Mouse (Mus musculus) heart, embryonic 10.5 days (tissue): Measurements from ENCODE around the gene Atp1a3. TPM values are rescaled to one million over a fixed set of nuclear protein-coding genes. Genes with fewer than 3 reads are reported as not detected.

Source experiments
- DNase-seq: peaks from one replicate; pipeline ENCODE4 v3.0.0-alpha.2; 2017; ENCODE audit warnings: low spot score
- H3K27ac ChIP-seq: fragments of 300-500 bp; sonication (generic); 2 replicates; pipeline ENCODE4 v1.5.1; 2016; ENCODE audit warnings: mild to moderate bottlenecking
- H3K27me3 ChIP-seq: fragments of 300-500 bp; sonication (generic); 2 replicates; pipeline ENCODE4 v1.6.1; 2016; ENCODE audit warnings: mild to moderate bottlenecking; ENCODE audit not compliant: poor library complexity, insufficient read depth, severe bottlenecking
- H3K36me3 ChIP-seq: fragments of 300-500 bp; sonication (generic); 2 replicates; pipeline ENCODE4 v1.6.1; 2016; ENCODE audit warnings: mild to moderate bottlenecking, moderate library complexity
- H3K4me1 ChIP-seq: fragments of 300-500 bp; sonication (generic); 2 replicates; pipeline ENCODE4 v1.6.1; 2016; ENCODE audit warnings: mild to moderate bottlenecking
- H3K4me3 ChIP-seq: fragments of 300-500 bp; sonication (generic); 2 replicates; pipeline ENCODE4 v1.5.1; 2016; ENCODE audit warnings: mild to moderate bottlenecking, moderate library complexity
- H3K9me3 ChIP-seq: fragments of 300-500 bp; sonication (generic); 2 replicates; pipeline ENCODE4 v1.6.1; 2016; ENCODE audit warnings: mild to moderate bottlenecking, moderate library complexity
- WGBS: fragments of 180-500 bp; shearing (Covaris S2); methylation state at CpG from one replicate; pipeline ENCODE4 v1.1.7; 2016; 5-methylcytosine and 5-hydroxymethylcytosine counted together
- polyA plus RNA-seq: library from polyadenylated mRNA; unstranded; fragments of >200 nt; fragmentation: Nextera tagmentation; extraction: Ambion mirVana; gene quantifications from 2 replicates; pipeline ENCODE4 v1.2.1, GENCODE M21; 2016

Atp1a3 gene
- polyA plus RNA-seq, 1 experiment from 2014 or later, result 2.2 TPM

DNA sequence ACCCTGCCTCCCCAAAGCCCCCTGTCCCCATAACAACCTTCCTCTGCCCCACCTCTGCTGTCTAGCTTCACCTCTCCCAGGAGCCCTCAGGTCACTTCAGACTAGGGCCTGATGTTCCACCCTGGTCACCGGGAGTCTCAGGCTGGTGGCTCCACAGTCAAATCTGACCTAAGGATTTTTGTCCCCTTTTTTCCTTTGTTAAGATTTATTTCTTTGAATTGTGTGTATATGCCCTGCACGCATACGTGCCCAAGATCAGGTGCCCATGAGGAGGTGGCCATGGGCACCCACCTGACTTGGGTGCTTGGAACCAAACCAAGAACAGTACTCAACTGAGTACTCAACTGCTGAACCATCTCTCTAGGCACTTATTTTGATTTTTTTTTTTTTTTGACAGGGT, 35.4 kb downstream of the Atp1a3 start:
- peaks cover 8% of the 10 kb centered on the region for H3K36me3 ChIP-seq
- no peak for DNase-seq
- no peaks in the 10 kb centered on the region for H3K27me3 ChIP-seq
- no peak overlapping the region for H3K27ac ChIP-seq
- 96% methylated on average over 3 of the region's 3 CpGs for WGBS
- no peak overlapping the region for H3K4me3 ChIP-seq
- peaks cover 8% of the 10 kb centered on the region; the same call in 1 of the 2 replicates for H3K4me1 ChIP-seq
- no peaks in the 10 kb centered on the region for H3K9me3 ChIP-seq

DNA sequence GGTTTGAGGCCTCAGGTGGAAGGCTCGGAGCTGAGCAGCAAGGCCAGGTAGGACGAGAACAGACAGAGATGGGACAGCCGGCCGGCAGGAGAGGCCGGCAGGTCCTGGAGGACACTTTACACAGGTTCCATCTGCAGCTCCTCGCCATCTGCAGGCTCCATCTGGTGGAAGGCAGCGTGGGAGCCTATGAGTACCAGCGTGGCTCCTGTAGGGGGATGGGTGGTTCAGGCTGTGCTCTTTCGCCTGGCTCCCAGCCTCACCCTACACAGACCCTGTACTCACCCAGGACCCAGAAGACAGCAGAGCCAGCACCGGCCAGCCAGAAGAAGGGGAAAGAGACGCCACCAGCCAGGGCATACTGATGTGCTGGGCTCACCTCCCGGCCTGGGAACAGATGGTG, 36.0 kb downstream of the Atp1a3 start:
- Histone ChIP-seq H3K27me3 (no peaks in the 10 kb centered on the region), H3K9me3 (no peaks in the 10 kb centered on the region), H3K4me1 (peaks cover 8% of the 10 kb centered on the region; the same call in 1 of the 2 replicates), H3K36me3 (peaks cover 8% of the 10 kb centered on the region), H3K4me3 (no peak overlapping the region), H3K27ac (no peak overlapping the region)
- WGBS, result 77% methylated on average over 12 of the region's 12 CpGs
- DNase-seq, result no peak

DNA sequence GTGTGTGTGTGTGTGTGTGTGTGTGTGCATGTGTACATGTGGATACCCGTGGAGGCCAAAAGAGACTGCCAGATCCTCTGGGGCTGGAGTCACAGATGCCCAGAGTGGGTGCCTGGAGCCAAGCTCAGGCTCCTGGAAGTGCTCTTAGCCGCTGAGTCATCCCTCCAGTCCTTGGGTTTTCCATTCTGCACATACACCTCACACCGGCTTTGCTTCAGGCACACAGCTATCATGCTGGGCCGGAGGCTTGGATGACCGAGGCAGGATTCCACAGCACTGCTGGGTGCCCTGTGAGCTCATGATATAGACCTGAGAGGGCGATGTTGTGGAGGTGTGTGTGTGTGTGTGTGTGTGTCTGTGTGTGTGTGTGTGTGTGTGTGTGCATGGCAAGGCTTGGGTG, 37.3 kb downstream of the Atp1a3 start:
- DNase-seq, result no peak
- Histone ChIP-seq H3K27me3 (no peaks in the 10 kb centered on the region), H3K36me3 (peaks cover 8% of the 10 kb centered on the region), H3K9me3 (no peaks in the 10 kb centered on the region), H3K27ac (no peak overlapping the region), H3K4me1 (peaks cover 8% of the 10 kb centered on the region; the same call in 1 of the 2 replicates), H3K4me3 (no peak overlapping the region)
- WGBS, result 73% methylated on average over 6 of the region's 6 CpGs

DNA sequence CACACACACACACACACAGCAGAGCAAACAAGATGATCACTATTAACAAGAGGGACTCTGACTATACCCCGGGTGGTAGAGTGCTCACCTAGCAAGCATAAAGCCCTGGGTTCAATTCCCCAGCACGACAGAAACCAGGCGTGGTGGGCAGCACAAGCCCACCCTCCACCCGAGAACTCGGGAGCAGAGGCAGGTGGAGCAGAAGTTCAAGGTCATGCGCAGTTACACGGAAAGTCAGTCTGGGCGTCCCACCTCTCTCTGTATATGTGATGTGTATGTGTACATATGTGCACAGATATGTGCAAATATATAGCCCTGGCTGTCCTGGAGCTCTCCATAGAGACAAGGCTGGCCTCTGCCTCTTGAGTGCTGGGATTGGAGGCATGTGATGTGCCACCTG, 37.8 kb downstream of the Atp1a3 start:
- H3K27ac ChIP-seq, result no peak overlapping the region
- no peak overlapping the region for H3K4me3 ChIP-seq
- no peaks in the 10 kb centered on the region for H3K27me3 ChIP-seq
- no peak for DNase-seq
- no peaks in the 10 kb centered on the region for H3K9me3 ChIP-seq
- 84% methylated on average over 8 of the region's 8 CpGs for WGBS
- H3K4me1 ChIP-seq, result peaks cover 8% of the 10 kb centered on the region; the same call in 1 of the 2 replicates
- peaks cover 8% of the 10 kb centered on the region for H3K36me3 ChIP-seq

DNA sequence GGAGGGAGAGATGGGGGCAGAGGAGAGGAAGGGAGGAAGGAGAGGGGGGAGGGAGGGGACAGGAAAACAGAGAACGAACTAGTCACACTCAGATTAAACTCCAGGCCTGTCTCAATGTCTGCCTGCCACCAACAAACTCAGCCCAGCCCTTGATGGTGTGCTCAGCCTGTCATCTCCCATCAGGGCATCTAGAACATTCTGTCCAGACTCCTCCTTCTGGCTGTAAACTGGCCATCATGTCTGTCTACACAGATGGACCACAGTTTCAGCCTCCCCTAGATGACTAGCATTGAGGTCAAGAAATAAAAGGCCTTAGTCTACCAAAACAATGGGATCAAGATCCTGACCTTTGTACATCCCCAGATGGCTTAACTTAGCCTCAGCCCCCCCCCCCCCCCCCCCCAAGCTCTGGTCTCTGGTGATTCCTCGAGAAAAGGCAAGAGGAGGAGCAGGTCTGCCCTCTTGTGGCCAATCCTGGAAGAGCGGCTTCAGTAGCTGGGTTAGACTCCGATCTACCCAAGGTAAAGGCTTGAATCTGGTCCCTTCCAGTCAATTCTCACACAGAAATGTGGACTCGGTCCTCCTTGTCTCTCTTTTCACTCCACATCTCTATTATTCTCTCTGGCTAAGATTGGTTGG, 40.7 kb downstream of the Atp1a3 start:
- no peaks in the 10 kb centered on the region for H3K27me3 ChIP-seq
- no peak overlapping the region for H3K27ac ChIP-seq
- WGBS, result 15% methylated on average over 5 of the region's 5 CpGs
- peaks cover 8% of the 10 kb centered on the region for H3K36me3 ChIP-seq
- H3K9me3 ChIP-seq, result no peaks in the 10 kb centered on the region
- H3K4me1 ChIP-seq, result no peaks in the 10 kb centered on the region
- H3K4me3 ChIP-seq, result no peak overlapping the region
- peak; percentile 83 for DNase-seq

DNA sequence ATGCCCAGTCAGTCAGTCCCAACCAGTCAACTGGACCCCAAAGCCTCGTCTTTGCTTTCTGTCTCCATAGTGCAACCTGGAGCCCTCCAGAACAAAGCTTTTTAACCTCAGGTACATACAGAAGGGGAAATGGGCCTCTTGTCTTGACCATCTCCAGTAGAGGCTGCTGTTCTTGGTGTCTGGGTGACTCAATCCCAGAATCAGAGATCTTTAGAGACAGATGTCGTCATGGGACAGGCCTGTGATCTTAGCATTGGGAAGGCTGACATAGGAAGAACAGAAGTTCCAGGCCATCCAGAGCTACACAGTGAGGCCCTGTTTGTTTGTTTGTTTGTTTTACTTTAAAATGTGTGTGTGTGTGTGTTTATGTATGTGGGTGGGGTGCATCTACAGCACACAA, 41.5 kb downstream of the Atp1a3 start:
- Histone ChIP-seq H3K27ac (no peak overlapping the region), H3K4me3 (no peak overlapping the region), H3K4me1 (no peaks in the 10 kb centered on the region), H3K36me3 (peaks cover under 1% of the 10 kb centered on the region; the same call in 1 of the 2 replicates), H3K27me3 (no peaks in the 10 kb centered on the region), H3K9me3 (no peaks in the 10 kb centered on the region)
- WGBS, result 61% methylated on average over 2 of the region's 2 CpGs
- no peak for DNase-seq

DNA sequence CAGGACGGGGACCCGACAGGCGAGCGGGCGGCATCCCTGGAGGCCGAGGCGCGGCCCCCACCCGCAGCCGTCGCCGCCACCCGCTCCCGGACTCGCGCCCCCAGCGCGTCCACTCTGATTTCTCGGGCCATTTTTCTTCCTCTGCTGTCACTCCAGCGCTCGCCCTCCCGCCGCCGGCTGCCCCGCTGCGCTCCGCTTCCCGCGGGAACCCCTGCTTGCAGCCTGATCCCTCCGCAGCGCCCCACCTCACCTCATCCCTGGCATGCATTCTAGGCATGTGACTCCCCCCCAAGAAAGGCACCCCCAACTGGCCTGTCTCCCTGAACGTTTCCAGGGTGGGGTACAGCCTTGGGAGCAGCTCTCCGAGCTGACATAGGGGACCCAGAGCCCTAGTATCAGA, 50.5 kb downstream of the Atp1a3 start:
- DNase-seq, result no peak
- 3% methylated on average over 32 of the region's 33 CpGs for WGBS
- Histone ChIP-seq H3K27ac (no peak overlapping the region), H3K9me3 (no peaks in the 10 kb centered on the region), H3K4me1 (peaks cover 15% of the 10 kb centered on the region), H3K4me3 (peak overlapping the region; percentile 57), H3K36me3 (no peaks in the 10 kb centered on the region), H3K27me3 (peaks cover 73% of the 10 kb centered on the region)

DNA sequence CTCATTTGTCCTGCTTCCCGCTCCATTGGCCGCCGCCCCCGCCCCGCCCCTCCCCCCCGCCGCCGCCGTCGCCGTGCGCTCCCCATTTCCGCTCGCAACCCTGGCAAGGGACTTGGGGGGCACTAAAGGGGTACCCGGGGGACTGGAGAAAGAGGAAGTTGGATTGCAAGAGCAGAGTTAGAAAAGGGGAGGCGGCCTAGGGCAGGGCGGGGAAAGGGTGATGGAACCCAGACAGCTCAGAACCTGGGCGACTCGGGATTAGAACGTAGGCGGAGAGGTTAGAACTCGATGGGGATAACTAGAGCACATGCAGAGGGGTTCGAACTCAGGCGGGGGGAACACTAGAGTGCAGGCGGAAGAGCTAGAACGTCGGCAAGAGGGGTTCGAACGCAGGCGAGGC, 51.3 kb downstream of the Atp1a3 start:
- Histone ChIP-seq H3K27me3 (peaks cover 81% of the 10 kb centered on the region), H3K4me3 (peak overlapping the region; percentile 57), H3K9me3 (no peaks in the 10 kb centered on the region), H3K27ac (peak overlapping the region; percentile 17; the same call in 1 of the 2 replicates), H3K36me3 (no peaks in the 10 kb centered on the region), H3K4me1 (peaks cover 20% of the 10 kb centered on the region)
- 2% methylated on average over 30 of the region's 30 CpGs for WGBS
- no peak for DNase-seq

DNA sequence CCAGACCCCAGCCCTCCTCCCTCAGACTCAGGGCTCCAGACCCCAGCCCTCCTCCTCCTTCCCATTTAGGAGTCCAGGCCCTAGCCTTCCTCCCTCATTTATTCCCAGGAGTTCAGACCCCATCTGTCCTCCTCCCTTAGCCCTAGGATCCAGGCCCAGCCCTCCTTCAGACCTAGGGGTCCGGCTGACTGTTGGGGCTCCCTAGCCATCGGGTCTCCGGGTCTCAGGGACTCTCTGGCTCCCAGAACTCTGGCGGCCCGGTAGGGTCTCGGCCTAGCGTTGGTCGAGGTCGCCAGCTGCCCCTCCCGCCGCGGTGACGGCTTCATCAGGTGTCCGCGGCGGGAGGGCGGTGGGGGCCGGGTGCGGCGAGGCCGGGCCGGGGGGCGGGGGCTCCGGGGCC, 51.8 kb downstream of the Atp1a3 start:
- DNase-seq, result no peak
- Histone ChIP-seq H3K27ac (peak overlapping the region; percentile 17; the same call in 1 of the 2 replicates), H3K36me3 (no peaks in the 10 kb centered on the region), H3K9me3 (no peaks in the 10 kb centered on the region), H3K27me3 (peaks cover 86% of the 10 kb centered on the region), H3K4me3 (peak overlapping the region; percentile 57), H3K4me1 (peaks cover 20% of the 10 kb centered on the region)
- WGBS, result 1% methylated on average over 24 of the region's 24 CpGs

DNA sequence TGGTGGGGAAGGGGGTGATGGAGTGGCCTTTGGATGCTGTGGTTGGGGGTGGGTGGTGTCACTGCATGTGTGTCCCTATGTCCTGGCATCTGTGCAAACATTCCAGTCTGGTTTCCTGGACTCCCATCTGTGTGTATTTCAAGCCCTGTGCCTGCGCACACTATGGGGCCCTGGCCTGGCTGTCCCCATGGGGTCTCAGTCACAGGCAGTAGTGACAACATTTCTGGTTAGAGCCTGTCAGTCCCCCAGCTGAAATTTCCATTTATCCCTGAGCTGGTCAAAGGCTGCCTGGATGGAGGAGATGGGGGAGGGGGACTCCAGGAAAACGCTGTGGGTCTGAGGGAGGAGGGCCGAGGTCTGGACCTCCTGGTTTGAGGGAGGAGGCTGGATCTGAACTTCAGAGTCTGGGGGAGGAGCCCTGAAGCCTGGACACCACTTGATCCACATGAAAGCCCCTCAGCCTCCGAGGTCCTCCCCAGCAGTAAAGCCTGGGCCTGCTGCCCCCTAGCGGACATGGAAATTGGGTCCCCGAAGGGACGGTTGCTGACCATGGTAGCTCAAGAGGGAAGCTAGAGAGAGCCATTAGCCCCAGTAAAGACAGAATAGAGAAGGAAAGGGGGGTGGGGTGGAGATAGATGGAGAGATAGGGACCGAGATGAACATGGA, 55.7 kb downstream of the Atp1a3 start:
- 2% methylated on average over 8 of the region's 8 CpGs for WGBS
- H3K36me3 ChIP-seq, result no peaks in the 10 kb centered on the region
- no peaks in the 10 kb centered on the region for H3K9me3 ChIP-seq
- peaks cover 20% of the 10 kb centered on the region for H3K4me1 ChIP-seq
- no peak overlapping the region for H3K4me3 ChIP-seq
- peaks cover 100% of the 10 kb centered on the region for H3K27me3 ChIP-seq
- peak; percentile 87 for DNase-seq
- H3K27ac ChIP-seq, result no peak overlapping the region

DNA sequence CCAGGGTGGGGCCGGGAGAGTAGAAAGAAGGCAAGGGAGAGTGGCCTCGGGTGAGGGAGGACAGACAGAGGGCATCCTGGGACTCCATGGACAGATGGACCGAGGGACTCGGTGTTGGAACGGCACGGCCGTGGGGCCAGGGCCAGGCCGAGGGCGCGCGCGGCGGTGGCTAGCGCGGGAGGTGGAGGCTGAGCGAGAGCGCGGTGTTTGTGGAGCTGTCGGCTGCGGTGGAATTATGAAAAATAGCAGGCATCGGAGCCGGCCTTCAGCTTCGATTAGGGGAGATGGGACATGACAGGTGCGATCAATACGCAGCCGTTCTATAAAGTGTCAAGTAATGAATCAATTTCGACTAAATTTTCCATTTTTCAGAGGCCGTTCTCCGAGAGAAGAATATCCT, 57.0 kb downstream of the Atp1a3 start:
- Histone ChIP-seq H3K4me1 (peaks cover 18% of the 10 kb centered on the region), H3K27ac (no peak overlapping the region), H3K9me3 (no peaks in the 10 kb centered on the region), H3K4me3 (0 out of 2 replicates have a peak overlapping the region, but pooled peaks have one; percentile 5), H3K27me3 (peaks cover 100% of the 10 kb centered on the region), H3K36me3 (no peaks in the 10 kb centered on the region)
- WGBS, result 6% methylated on average over 29 of the region's 29 CpGs
- no peak for DNase-seq

DNA sequence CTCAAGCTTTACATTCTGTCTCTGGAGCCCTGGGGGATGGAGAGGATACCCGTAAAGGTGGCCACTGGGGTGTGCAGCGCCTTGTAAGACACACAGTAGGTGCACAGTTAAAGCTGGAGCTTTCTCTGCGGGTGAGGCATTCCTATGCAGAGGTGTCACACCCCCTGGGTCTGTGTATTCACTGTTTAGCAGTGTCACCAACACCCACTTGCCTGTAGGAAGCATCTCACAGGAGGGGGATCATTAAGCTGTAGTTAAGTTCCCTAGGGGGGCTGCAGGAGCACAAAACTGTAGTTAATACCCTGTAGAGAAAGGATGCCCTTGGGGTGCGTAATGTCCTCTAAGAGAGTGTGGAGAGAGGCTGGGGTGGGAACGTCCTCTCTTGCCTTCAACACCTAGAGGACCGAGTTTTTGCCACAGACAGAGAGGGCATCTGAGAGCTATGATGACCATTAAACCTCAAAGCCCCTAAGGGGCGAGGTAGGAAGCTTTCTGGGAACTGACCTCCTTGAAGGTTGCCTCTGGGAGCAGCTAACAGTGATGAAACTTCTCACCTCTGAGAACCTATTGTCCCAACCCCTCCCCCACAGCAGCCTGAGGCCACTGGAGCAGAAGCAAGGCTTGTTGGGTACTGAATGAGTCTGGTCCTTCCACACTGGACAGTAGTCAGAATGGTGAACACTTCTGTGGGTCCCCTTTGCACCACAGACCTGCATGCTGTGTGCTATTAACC, 58.3 kb downstream of the Atp1a3 start:
- Histone ChIP-seq H3K9me3 (no peaks in the 10 kb centered on the region), H3K27ac (no peak overlapping the region), H3K36me3 (no peaks in the 10 kb centered on the region), H3K27me3 (peaks cover 100% of the 10 kb centered on the region), H3K4me1 (peaks cover 21% of the 10 kb centered on the region), H3K4me3 (no peak overlapping the region)
- WGBS, result 2% methylated on average over 7 of the region's 7 CpGs
- no peak for DNase-seq
